Mouse (Mus musculus) hindbrain, embryonic 16.5 days (tissue): ENCODE measurements at regions not wholly inside any gene's neighbourhood (a gene's known extent, or its start where the extent isn't known, plus 50 kb on each side); places are given as distances from the start of the nearest gene placed in this dataset.

Experiments
- ATAC-seq: fragments of 200-750 bp; cut with Nextera tagmentation; 2 replicates; pipeline ENCODE4 v1.8.0; 2017; ENCODE audit warnings: moderate TSS enrichment, moderate library complexity
- H3K27ac ChIP-seq: fragments of 300-500 bp; sonication (generic); 2 replicates; pipeline ENCODE4 v1.5.1; 2014; ENCODE audit warnings: low read depth, mild to moderate bottlenecking, control low read depth, low read length, moderate library complexity
- H3K27me3 ChIP-seq: fragments of 300-500 bp; sonication (generic); replicated peaks from 2 replicates; pipeline ENCODE4 v1.6.1; 2014; ENCODE audit warnings: low read length; ENCODE audit not compliant: control insufficient read depth, insufficient read depth
- H3K36me3 ChIP-seq: fragments of 300-500 bp; sonication (generic); 2 replicates; pipeline ENCODE4 v1.6.1; 2014; ENCODE audit warnings: mild to moderate bottlenecking, low read length, moderate library complexity, mixed read lengths; ENCODE audit not compliant: control insufficient read depth, insufficient read depth
- H3K4me1 ChIP-seq: fragments of 300-500 bp; sonication (generic); 2 replicates; pipeline ENCODE4 v1.6.1; 2014; ENCODE audit warnings: low read depth, low read length; ENCODE audit not compliant: control insufficient read depth, insufficient read depth
- H3K4me2 ChIP-seq: fragments of 300-500 bp; sonication (generic); 2 replicates; pipeline ENCODE4 v1.6.1; 2014; ENCODE audit warnings: mild to moderate bottlenecking, low read length, control low read depth, moderate library complexity
- H3K4me3 ChIP-seq: fragments of 300-500 bp; sonication (generic); 2 replicates; pipeline ENCODE4 v1.5.1; 2014; ENCODE audit warnings: mild to moderate bottlenecking, low read length, control low read depth, moderate library complexity
- H3K9ac ChIP-seq: fragments of 300-500 bp; sonication (generic); 2 replicates; pipeline ENCODE4 v1.6.1; 2014; ENCODE audit warnings: low read depth, mild to moderate bottlenecking, control low read depth, low read length, moderate library complexity
- H3K9me3 ChIP-seq: fragments of 300-500 bp; sonication (generic); 2 replicates; pipeline ENCODE4 v1.6.1; 2014; ENCODE audit warnings: mild to moderate bottlenecking, low read length, moderate library complexity; ENCODE audit not compliant: control insufficient read depth
- WGBS: fragments of 180-500 bp; shearing (Covaris S2); extraction: QIAGEN DNeasy Blood & Tissue Kit; methylation state at CpG from one replicate; pipeline ENCODE4 v1.1.7; 2014; 5-methylcytosine and 5-hydroxymethylcytosine counted together

DNA sequence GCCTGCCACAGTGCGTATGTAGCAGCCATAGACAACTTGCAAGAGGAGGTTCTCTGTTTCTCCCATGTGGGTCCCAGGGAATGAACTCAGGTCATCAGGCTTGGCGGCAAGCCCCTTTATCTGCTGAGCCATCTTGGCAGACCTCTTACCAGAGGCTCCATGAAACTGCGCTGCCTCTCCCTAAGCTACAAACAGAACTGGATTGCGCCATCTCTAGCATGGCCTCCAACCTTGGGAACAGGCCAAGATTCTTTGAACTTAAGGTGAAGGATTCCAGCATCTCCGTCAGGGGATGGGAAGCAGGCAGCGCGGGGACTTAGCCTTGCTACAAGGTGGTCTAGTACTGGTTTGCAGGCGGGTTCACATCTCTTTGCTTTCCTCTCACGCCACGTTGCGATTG is 201.8 kb upstream of the Kazn start:
- Histone ChIP-seq H3K27ac (no peak overlapping the region), H3K4me2 (no peak overlapping the region), H3K36me3 (no peaks in the 10 kb centered on the region), H3K9ac (no peak overlapping the region), H3K27me3 (no peaks in the 10 kb centered on the region), H3K4me3 (no peak overlapping the region), H3K9me3 (no peaks in the 10 kb centered on the region), H3K4me1 (0 out of 2 replicates have a peak, but pooled peaks cover 3% of the 10 kb centered on the region)
- 82% methylated on average over 11 of the region's 11 CpGs for WGBS
- no peak for ATAC-seq

DNA sequence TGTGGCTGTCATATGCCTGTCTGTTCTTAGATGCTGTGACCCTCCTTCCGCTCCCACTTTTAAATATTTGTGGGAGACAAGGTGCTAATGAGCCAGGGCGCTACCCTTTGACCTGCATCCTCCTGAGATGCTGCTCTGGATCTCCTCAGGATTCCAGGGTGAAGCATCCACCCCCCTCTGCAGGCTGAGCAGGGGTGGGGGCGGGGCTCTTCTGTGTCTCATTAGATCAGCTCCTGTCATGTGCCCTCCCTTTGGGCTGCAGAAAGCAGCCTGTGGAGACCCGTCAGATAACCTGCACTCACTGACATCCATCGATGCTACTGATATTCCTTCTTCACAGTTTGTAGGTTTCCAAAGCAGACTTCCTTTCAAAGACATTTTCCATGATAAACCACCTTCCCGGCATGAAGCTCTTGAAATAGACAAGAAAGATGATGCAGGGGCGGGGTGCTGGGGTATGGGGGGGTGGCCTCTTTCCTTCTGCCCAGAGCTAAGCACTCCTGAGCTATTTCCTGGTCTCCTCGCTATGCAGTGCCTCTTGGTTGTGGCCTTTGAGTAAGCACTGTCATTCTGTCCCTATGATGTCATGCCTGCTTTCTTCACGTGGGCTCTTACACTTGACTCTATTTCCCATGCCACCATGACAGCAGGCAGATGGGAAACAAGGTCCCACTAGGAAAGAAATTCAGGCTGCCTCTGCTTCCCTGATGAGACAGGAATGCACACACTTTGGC is 200.4 kb upstream of the Kazn start:
- Histone ChIP-seq H3K27ac (no peak overlapping the region), H3K4me1 (0 out of 2 replicates have a peak, but pooled peaks cover 3% of the 10 kb centered on the region), H3K4me2 (no peak overlapping the region), H3K36me3 (no peaks in the 10 kb centered on the region), H3K27me3 (no peaks in the 10 kb centered on the region), H3K9ac (no peak overlapping the region), H3K9me3 (no peaks in the 10 kb centered on the region), H3K4me3 (no peak overlapping the region)
- ATAC-seq, result peak; percentile 29; the same call in 1 of the 2 replicates
- 58% methylated on average over 9 of the region's 9 CpGs for WGBS

DNA sequence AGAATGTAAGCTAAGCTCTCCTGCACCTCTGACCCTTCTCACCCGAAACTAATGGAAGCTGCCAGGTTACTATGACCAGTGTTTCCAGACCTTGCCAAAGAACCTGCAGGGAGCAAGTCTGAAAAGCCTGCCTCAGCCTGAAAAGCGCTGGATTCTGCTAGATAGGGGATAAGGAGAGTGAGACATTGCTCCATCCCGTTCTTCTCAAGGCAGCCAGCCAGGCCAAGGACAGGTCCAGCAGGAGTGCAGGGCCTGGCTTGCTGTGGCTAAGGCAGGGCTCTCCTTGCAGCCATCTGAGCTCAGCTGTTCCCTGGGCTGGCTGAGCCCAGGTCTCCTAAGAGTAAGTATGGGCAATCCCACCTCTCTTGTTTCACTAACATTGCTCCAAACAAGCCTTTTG is 185.4 kb upstream of the Kazn start:
- Histone ChIP-seq H3K9ac (no peak overlapping the region), H3K27me3 (no peaks in the 10 kb centered on the region), H3K36me3 (no peaks in the 10 kb centered on the region), H3K9me3 (no peaks in the 10 kb centered on the region), H3K27ac (no peak overlapping the region), H3K4me1 (peaks cover 2% of the 10 kb centered on the region), H3K4me3 (no peak overlapping the region), H3K4me2 (no peak overlapping the region)
- ATAC-seq, result no peak
- 74% methylated on average over 3 of the region's 3 CpGs for WGBS

DNA sequence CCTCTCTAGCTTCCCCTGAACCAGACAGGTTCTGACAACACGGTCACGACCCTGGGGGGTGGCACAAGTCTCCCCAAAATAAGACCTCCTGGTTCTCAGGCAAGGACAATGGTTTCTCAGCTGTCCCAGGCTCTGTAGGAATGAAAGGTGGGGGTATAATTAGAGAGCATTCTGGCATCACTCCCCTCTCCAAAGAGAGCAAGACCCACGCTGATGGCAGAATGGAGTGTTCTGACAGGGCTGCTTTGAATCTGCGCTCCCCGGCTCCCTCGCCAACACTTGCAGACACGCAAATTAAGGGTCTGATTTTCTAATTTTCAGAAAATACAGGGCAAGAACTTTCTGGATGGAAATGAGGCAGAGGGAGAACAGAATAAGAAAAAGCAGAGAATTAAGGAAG is 181.2 kb upstream of the Kazn start:
- 43% methylated on average over 7 of the region's 7 CpGs for WGBS
- ATAC-seq, result no peak
- Histone ChIP-seq H3K9ac (no peak overlapping the region), H3K4me2 (no peak overlapping the region), H3K27me3 (no peaks in the 10 kb centered on the region), H3K9me3 (no peaks in the 10 kb centered on the region), H3K4me1 (peaks cover 2% of the 10 kb centered on the region), H3K4me3 (no peak overlapping the region), H3K27ac (peak overlapping the region; percentile 54; the same call in 1 of the 2 replicates), H3K36me3 (no peaks in the 10 kb centered on the region)

DNA sequence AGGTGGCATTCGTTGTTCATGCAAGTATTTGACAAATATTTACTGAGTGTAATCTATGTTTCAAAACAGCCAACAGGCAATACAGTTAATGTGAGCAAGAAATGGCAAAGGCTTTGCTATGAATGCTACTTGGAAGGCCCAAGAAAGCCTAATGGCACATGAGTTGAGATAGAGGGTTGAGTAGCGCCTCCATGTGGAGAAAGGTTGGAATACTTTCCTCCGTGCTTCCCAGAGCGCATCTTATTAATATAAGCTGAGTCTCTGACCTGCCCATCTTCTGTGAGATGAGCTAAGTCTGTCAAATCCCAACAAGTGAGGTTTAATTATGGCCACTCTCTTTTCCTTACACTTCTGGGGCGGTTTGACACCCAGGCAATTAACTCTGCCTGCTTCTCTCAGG is 175.7 kb upstream of the Kazn start:
- WGBS, result 70% methylated on average over 5 of the region's 5 CpGs

DNA sequence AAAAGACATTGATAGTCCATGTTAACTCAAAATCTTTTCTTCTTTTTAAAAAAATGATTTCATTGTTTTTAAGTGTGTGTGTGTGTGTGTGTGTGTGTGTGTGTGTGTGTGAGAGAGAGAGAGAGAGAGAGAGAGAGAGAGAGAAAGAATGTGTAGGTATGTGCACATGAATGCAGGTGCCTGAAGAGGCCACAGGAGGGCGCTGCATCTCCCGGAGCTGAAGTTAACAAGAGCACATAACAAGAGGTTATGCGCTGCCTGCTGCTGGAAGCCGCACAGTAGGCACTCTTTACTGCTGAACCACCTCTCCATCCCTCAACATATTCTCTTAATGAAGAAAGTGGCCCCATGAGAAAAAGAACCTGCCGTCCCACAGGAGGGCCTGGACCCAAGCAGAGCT is 172.6 kb upstream of the Kazn start:
- no peak overlapping the region for H3K27ac ChIP-seq

More for the DNA sequence above, 175.7 kb upstream of the Kazn start:
- Histone ChIP-seq H3K9ac (no peak overlapping the region), H3K27me3 (no peaks in the 10 kb centered on the region), H3K4me3 (no peak overlapping the region), H3K4me2 (no peak overlapping the region), H3K27ac (no peak overlapping the region), H3K4me1 (peaks cover 15% of the 10 kb centered on the region), H3K36me3 (no peaks in the 10 kb centered on the region), H3K9me3 (no peaks in the 10 kb centered on the region)
- no peak for ATAC-seq

DNA sequence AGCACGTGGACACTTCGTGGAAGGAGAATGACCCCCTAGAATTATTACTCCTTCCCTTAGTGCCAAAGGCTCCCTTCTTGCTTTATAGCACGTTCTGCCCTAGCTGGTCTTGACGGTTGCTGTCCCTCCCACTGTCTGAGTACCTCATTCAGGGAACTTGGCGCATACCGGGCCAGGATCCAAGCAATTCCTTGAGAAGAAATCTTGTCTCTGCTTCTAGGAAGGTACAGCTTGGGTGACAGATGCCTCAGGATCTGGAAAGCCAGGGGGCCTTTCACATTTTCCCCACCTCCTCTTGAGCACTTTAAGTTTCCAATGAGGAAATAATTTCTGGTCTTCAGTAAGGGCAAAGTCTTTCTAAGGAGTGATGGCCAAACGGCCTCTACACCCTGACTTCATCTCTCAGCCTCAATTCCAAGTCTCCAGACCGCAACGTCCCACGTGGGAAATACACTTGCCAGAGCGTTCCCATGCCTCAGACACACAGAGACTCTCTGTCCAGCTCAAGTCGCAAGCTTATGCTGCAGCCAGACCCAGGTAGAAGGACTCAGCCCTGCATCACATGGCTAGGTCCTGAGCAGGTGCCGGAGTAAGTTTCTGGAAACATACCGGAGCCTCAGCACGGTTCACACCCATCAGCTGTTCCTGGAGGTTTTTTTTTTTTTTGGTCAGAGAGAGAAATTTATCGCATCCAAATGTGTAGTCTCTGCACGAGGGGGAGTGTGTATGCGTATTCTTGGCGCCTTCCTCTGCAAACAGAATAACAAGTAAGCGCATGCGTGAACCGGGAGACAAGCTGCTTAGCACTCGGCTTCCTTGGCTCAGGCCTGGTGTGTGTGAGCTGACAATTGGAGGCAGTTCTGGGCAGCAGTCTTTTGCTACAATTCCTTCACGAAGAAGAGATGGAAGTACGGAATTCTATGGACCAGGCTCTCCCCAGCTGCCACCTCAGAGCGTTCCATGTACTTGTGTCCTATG is 171.7 kb upstream of the Kazn start:
- Histone ChIP-seq H3K36me3 (no peaks in the 10 kb centered on the region), H3K4me3 (no peak overlapping the region), H3K4me2 (peak overlapping the region; percentile 31), H3K27me3 (no peaks in the 10 kb centered on the region), H3K27ac (peak overlapping the region; percentile 60; the same call in 1 of the 2 replicates), H3K4me1 (peaks cover 21% of the 10 kb centered on the region), H3K9me3 (no peaks in the 10 kb centered on the region), H3K9ac (no peak overlapping the region)
- WGBS, result 54% methylated on average over 26 of the region's 26 CpGs
- ATAC-seq, result peak; percentile 73

More for the DNA sequence above, 172.6 kb upstream of the Kazn start:
- WGBS, result 93% methylated on average over 5 of the region's 5 CpGs
- Histone ChIP-seq H3K9ac (no peak overlapping the region), H3K4me3 (no peak overlapping the region), H3K4me1 (peaks cover 19% of the 10 kb centered on the region), H3K9me3 (no peaks in the 10 kb centered on the region), H3K4me2 (no peak overlapping the region), H3K36me3 (no peaks in the 10 kb centered on the region), H3K27me3 (no peaks in the 10 kb centered on the region)
- ATAC-seq, result no peak

DNA sequence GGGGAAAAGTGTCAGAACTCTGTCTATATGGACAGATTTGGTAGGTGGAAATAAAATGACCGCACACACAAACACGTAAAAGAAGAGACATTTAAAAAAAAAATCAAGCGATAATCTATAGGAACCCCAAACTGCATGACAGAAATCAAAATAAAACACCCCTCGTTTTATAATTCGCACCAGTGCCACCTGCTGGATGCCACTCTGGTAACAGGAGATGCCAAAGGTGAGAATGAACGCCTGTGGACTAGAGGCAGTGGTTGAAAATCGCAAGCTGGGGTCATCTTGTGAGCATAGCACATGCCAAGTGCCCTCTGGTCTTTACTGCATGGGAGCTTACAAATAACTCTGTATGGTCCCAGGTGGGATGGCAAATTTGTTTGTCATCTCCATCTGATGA is 158.7 kb upstream of the Kazn start:
- Histone ChIP-seq H3K9ac (no peak overlapping the region), H3K4me2 (no peak overlapping the region), H3K27me3 (no peaks in the 10 kb centered on the region), H3K4me1 (no peaks in the 10 kb centered on the region), H3K27ac (no peak overlapping the region), H3K4me3 (no peak overlapping the region), H3K9me3 (peaks cover 3% of the 10 kb centered on the region; the same call in 1 of the 2 replicates), H3K36me3 (no peaks in the 10 kb centered on the region)
- 83% methylated on average over 7 of the region's 7 CpGs for WGBS
- ATAC-seq, result no peak

DNA sequence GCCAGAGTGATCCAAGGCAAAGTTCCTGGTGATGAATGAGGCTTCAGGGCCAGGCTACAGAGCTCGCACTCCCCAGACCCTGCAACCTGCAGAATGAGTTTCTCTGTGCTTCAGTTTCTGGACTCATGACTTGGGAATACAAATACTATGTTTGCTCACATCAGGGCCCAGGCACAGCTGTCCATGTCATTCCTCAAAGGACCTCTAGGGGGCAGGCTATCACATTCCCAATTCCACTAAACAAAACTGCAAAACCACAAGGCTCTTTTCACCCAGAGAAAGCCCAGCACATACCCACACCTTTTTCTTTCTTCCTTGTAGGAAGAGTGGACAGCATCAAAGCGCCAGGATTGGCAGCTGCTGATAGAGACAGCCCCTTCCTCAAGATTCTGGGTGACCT is 153.7 kb upstream of the Kazn start:
- Histone ChIP-seq H3K4me1 (peaks cover 5% of the 10 kb centered on the region), H3K36me3 (no peaks in the 10 kb centered on the region), H3K4me3 (no peak overlapping the region), H3K27ac (no peak overlapping the region), H3K27me3 (no peaks in the 10 kb centered on the region), H3K9me3 (no peaks in the 10 kb centered on the region), H3K4me2 (no peak overlapping the region), H3K9ac (no peak overlapping the region)
- 55% methylated on average over 2 of the region's 2 CpGs for WGBS
- 0 out of 2 replicates have a peak, but pooled peaks have one; percentile 1 for ATAC-seq
